Comparison of ENCODE assay signal across 25 mouse cellular contexts in the genomic region with DNA sequence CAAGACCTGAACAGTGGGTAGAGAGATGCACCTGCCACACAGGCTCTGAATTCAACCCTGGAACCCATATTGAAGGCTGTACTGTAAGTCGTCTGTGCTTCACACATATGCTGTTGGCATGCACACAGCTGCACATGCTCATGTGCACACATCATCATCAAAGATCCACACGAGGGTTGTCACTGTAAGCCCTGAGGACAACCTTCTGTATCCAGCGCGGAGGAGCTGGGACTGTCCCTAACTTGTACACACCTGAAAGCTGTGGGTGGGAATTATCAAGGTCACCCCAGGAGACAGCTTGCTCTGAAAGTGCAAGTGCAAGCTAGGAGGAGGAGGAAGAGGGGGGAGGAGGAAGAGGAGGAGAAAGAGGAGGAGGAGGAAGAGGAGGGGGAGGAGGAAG. TPM values are rescaled to one million over a fixed set of nuclear protein-coding genes. Genes with fewer than 3 reads are reported as not detected.
DNase-seq lines count a peak whose midpoint lies in the region; ATAC-seq and TF ChIP-seq lines count a peak whose summit lies in the region.
"Had no signal": no experiment of that assay in that cellular context is flagged by ENCODE, and none has a peak within 500 bp of the region (broad histone marks: within the 10 kb centered on the region; RNA-seq: fewer than 3 reads in every experiment).

No protein-coding gene starts in this region.

- H3K79me2 ChIP-seq in CH12.LX (replicated peaks; ENCODE audit: control insufficient read depth, extremely low read depth, insufficient read depth, poor library complexity, severe bottlenecking), result no peaks in the 10 kb centered on the region

- DNase-seq in midbrain, embryonic 11.5 days (ENCODE audit: low spot score, missing footprints), result peak; percentile 67
- no peak for DNase-seq in midbrain, embryonic 10.5 days (ENCODE audit: low spot score)
- peak; percentile 31 for DNase-seq in CH12.LX (ENCODE audit: extremely low read depth)
- no peak for DNase-seq in gastrocnemius, postnatal 36 days
- no peak for DNase-seq in adrenal gland, adult 8-10 months
- no peak for DNase-seq in layer of hippocampus, postnatal 14 days (ENCODE audit: low spot score in 2 of 2)
- DNase-seq: adrenal gland, postnatal 36 days; cerebellum, adult 2 months; cerebellum, postnatal 14 days; embryo, embryonic 11 days; gastrocnemius, adult 2 months; gastrocnemius, postnatal 25 days; heart, adult 11 months; heart, postnatal 4 days had no signal

- no peak for TF ChIP-seq CTCF in CH12.LX (conservative IDR thresholded peaks at IDR 0.05 in 1 of 2, IDR thresholded peaks at IDR 0.05 in 1 of 2; ENCODE audit: low read depth in 2 of 2, low read length in 2 of 2)

- H3K4me3 ChIP-seq in midbrain, embryonic 11.5 days (ENCODE audit: low read depth, low read length), result no peak overlapping the region
- H3K4me3 ChIP-seq in midbrain, embryonic 10.5 days, result no peak overlapping the region
- H3K4me3 ChIP-seq in CH12.LX (replicated peaks in 1 of 3; ENCODE audit: low read depth in 2 of 3, low read length in 2 of 3, poor library complexity in 1 of 3), result no peak overlapping the region
- H3K4me3 ChIP-seq: embryonic facial prominence, embryonic 15.5 days; erythroblast, embryonic 14.5 days; forebrain, embryonic 10.5 days; gastrocnemius, adult 2 months; heart, embryonic 13.5 days; hindbrain, embryonic 12.5 days had no signal

- H3K9me3 ChIP-seq in midbrain, embryonic 11.5 days (ENCODE audit: control insufficient read depth, low read length), result no peaks in the 10 kb centered on the region
- no peaks in the 10 kb centered on the region for H3K9me3 ChIP-seq in midbrain, embryonic 10.5 days (replicated peaks)
- peaks cover 4% of the 10 kb centered on the region for H3K9me3 ChIP-seq in CH12.LX (replicated peaks; ENCODE audit: low read length)
- H3K9me3 ChIP-seq: embryonic facial prominence, embryonic 15.5 days; forebrain, embryonic 10.5 days; heart, embryonic 13.5 days had no signal

- H3K36me3 ChIP-seq in midbrain, embryonic 11.5 days (ENCODE audit: control insufficient read depth, insufficient read depth, low read length), result no peaks in the 10 kb centered on the region
- no peaks in the 10 kb centered on the region for H3K36me3 ChIP-seq in midbrain, embryonic 10.5 days
- H3K36me3 ChIP-seq in CH12.LX (replicated peaks in 1 of 2; ENCODE audit: control insufficient read depth in 1 of 2, insufficient read depth in 1 of 2, low read length in 1 of 2), result peaks cover 0 to 6% of the 10 kb centered on the region in 2 experiments
- H3K36me3 ChIP-seq: embryonic facial prominence, embryonic 15.5 days; forebrain, embryonic 10.5 days; heart, embryonic 13.5 days; hindbrain, embryonic 12.5 days had no signal

- no peak for TF ChIP-seq RAD21 in CH12.LX (IDR thresholded peaks at IDR 0.05; ENCODE audit: low read depth, low read length)

- H3K27me3 ChIP-seq in midbrain, embryonic 11.5 days (ENCODE audit: control insufficient read depth, insufficient read depth, low read length), result peaks cover 5% of the 10 kb centered on the region; the same call in 1 of the 2 replicates
- peaks cover 27% of the 10 kb centered on the region for H3K27me3 ChIP-seq in midbrain, embryonic 10.5 days (ENCODE audit: low read depth, poor library complexity, severe bottlenecking)
- H3K27me3 ChIP-seq in CH12.LX (replicated peaks), result no peaks in the 10 kb centered on the region
- H3K27me3 ChIP-seq: embryonic facial prominence, embryonic 15.5 days; heart, embryonic 13.5 days; Patski had no signal

- intact Hi-C loops in gastrocnemius, postnatal 36 days (cut with DNase I), result no loop called here

- no peak for TF ChIP-seq POLR2A in CH12.LX (IDR thresholded peaks at IDR 0.05; ENCODE audit: low read depth, low read length)

- no peak for ATAC-seq in midbrain, embryonic 11.5 days (ENCODE audit: low FRiP score)
- ATAC-seq in activated CD4-positive, CD25-positive, alpha-beta regulatory T cell, adult 4 months, result peak; percentile 44
- ATAC-seq: forebrain, embryonic 14.5 days; hindbrain, postnatal 0 days; intestine, embryonic 16.5 days; Patski had no signal

- 77% methylated on average over 4 of the region's 4 CpGs for WGBS in midbrain, embryonic 11.5 days
- 82% methylated on average over 4 of the region's 4 CpGs for WGBS in midbrain, embryonic 10.5 days

- H3K9ac ChIP-seq in midbrain, embryonic 11.5 days (ENCODE audit: low read length), result no peak overlapping the region
- H3K9ac ChIP-seq in CH12.LX (ENCODE audit: insufficient read depth, low read depth), result no peak overlapping the region
- H3K9ac ChIP-seq: embryonic facial prominence, embryonic 15.5 days; heart, embryonic 13.5 days; hindbrain, embryonic 12.5 days had no signal

- H3K4me1 ChIP-seq in midbrain, embryonic 11.5 days (ENCODE audit: control insufficient read depth, insufficient read depth, low read length), result peaks cover 7% of the 10 kb centered on the region
- H3K4me1 ChIP-seq in midbrain, embryonic 10.5 days, result peaks cover 12% of the 10 kb centered on the region
- H3K4me1 ChIP-seq in CH12.LX (ENCODE audit: control insufficient read depth in 1 of 2, insufficient read depth in 2 of 2), result peaks cover 6 to 17% of the 10 kb centered on the region in 2 experiments

- in situ Hi-C loops in CH12.LX (cut with MboI; ENCODE audit: low pct_ligation_motif_present, low pct_unique_long_range_greater_than_20kb, low sequenced_read_pairs), result no loop called here

- dilution Hi-C loops in CH12.LX (cut with MboI; ENCODE audit: extremely low pct_ligation_motif_present, extremely low pct_unique_long_range_greater_than_20kb, low sequenced_read_pairs), result no loop called here

- no peak for TF ChIP-seq EP300 in CH12.LX (IDR thresholded peaks at IDR 0.05; ENCODE audit: low read length)

- H3K4me2 ChIP-seq in midbrain, embryonic 11.5 days, result no peak overlapping the region
- no peak overlapping the region for H3K4me2 ChIP-seq in CH12.LX (ENCODE audit: insufficient read depth, low read depth, poor library complexity, severe bottlenecking)
- H3K4me2 ChIP-seq: embryonic facial prominence, embryonic 15.5 days; heart, embryonic 13.5 days; hindbrain, embryonic 12.5 days had no signal

- no peak overlapping the region for H3K27ac ChIP-seq in midbrain, embryonic 11.5 days (ENCODE audit: low read depth, low read length)
- H3K27ac ChIP-seq in midbrain, embryonic 10.5 days (replicated peaks), result no peak overlapping the region
- no peak overlapping the region for H3K27ac ChIP-seq in CH12.LX (ENCODE audit: insufficient read depth, low read depth)
- H3K27ac ChIP-seq: embryonic facial prominence, embryonic 15.5 days; forebrain, embryonic 10.5 days; gastrocnemius, adult 2 months; heart, embryonic 13.5 days; hindbrain, embryonic 12.5 days; hindbrain, postnatal 0 days had no signal

TF ChIP-seq in CH12.LX, 34 proteins besides CTCF, POLR2A, EP300 and RAD21:
- TF ChIP-seq MAZ (IDR thresholded peaks at IDR 0.05; ENCODE audit: low read depth, low read length), result no peak
- TF ChIP-seq BHLHE40 (IDR thresholded peaks at IDR 0.05; ENCODE audit: low read depth, low read length), result peak; percentile 66
- no peak for TF ChIP-seq KAT2A (IDR thresholded peaks at IDR 0.05; ENCODE audit: insufficient replicate concordance, low read length)
- no peak for TF ChIP-seq MYC (IDR thresholded peaks at IDR 0.05; ENCODE audit: low read depth, low read length)
- TF ChIP-seq NRF1 (IDR thresholded peaks at IDR 0.05; ENCODE audit: low read depth, low read length), result peak; percentile 16; the same call in 1 of the 2 replicates

RNA-seq across cellular contexts. Expression of gene Hlcs, which starts 14.2 kb away (rescaled TPM):
- 8.0 and 8.1 TPM in 2 replicates for polyA plus RNA-seq in midbrain, embryonic 11.5 days (2014; fragmentation: Nextera tagmentation; extraction: Ambion mirVana)
- 12.6 and 13.1 TPM in 2 replicates for polyA plus RNA-seq in midbrain, embryonic 10.5 days (2016; fragmentation: Nextera tagmentation; extraction: Ambion mirVana)
- 7.8 and 9.4 TPM in 2 replicates for total RNA-seq in CH12.LX (2012; rRNA removed)
- 4.2 and 5.3 TPM in 2 replicates for total RNA-seq in CH12.LX (2014; rRNA removed)
- polyA plus RNA-seq in CH12.LX (2012; ENCODE audit: insufficient read length, low read depth), result 11.3 and 12.5 TPM in 2 replicates
- 1 to 10 TPM; 6.4 to 7.9 TPM for polyA plus RNA-seq in activated CD4-positive, CD25-positive, alpha-beta regulatory T cell, adult 4 months (2017; shearing (Covaris generic))
- 1 to 10 TPM; 6.5 to 6.8 TPM for total RNA-seq in gastrocnemius, postnatal 36 days (2021)
- total RNA-seq in adrenal gland, adult 8-10 months (2022), result 10 to 100 TPM; 20.7 to 31.7 (median 24.9) TPM
- total RNA-seq in layer of hippocampus, postnatal 14 days (2021), result 10 to 100 TPM; 12.8 to 13.7 TPM

RNA-seq across cellular contexts. Expression of gene Ripply3, which starts 29.0 kb away (rescaled TPM):
- polyA plus RNA-seq in midbrain, embryonic 11.5 days (2014; fragmentation: Nextera tagmentation; extraction: Ambion mirVana), result 5.3 and 6.0 TPM in 2 replicates
- 6.1 and 6.2 TPM in 2 replicates for polyA plus RNA-seq in midbrain, embryonic 10.5 days (2016; fragmentation: Nextera tagmentation; extraction: Ambion mirVana)
- total RNA-seq in CH12.LX (2012; rRNA removed) (6.1 and 6.5 TPM in 2 replicates), CH12.LX (2014; rRNA removed) (0.20 and 0.28 TPM in 2 replicates)
- polyA plus RNA-seq in CH12.LX (2012; ENCODE audit: insufficient read length, low read depth), result 1.0 and 1.3 TPM in 2 replicates
- polyA plus RNA-seq in activated CD4-positive, CD25-positive, alpha-beta regulatory T cell, adult 4 months (2017; shearing (Covaris generic)), result under 1 TPM in 1 of 2 experiments, not detected in 1; 0.36 TPM
- total RNA-seq in gastrocnemius, postnatal 36 days (2021), result under 1 TPM; 0.61 to 0.81 TPM
- total RNA-seq in adrenal gland, adult 8-10 months (2022), result 10 to 100 TPM in 1 of 4 experiments, 1 to 10 TPM in 3; 4.6 to 12.6 (median 5.3) TPM
- not detected for total RNA-seq in layer of hippocampus, postnatal 14 days (2021)
- total RNA-seq: common myeloid progenitor, adult 5-6 weeks had no signal
- polyA plus RNA-seq: erythroblast, embryonic 14.5 days; Patski had no signal

Comparison
In these comparisons a context has a peak if more than half of its experiments do, and no peak if none do; other contexts are left out.
1. DNase-seq: peak in midbrain, embryonic 11.5 days (single experiment) and CH12.LX (single experiment); none in midbrain, embryonic 10.5 days (single experiment), gastrocnemius, postnatal 36 days (0 of 2), adrenal gland, adult 8-10 months (single experiment) and layer of hippocampus, postnatal 14 days (0 of 2).